Mouse (Mus musculus): Measurements from ENCODE around the gene Lonp2.

Lonp2 gene

GRCm38 (mm10) chr8:86623551-86623910 lies 312 bp upstream of the Lonp2 start:
- no peak for DNase-seq (ENCODE audit: low read depth, low spot score)

DNA sequence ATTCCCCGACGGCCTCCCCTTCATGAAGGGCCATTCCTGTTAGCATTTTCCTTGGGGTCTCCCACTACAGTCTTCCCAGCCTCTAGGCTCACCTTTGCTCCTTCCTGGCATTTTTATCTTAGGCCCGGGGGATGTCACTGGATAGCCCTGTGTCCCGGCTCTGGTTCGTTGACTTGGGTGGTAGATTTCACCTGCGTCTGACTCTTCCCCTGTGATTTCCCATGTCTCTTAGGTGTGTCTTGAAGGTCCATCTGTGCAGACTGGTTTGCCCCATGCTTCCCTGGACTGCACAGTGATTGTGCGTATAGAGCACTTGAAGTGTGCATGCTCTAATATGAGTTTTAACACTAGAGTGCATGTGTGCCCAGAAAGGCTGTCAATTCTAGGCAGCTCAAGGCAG lies 1.1 kb downstream of the Lonp2 start:
- DNase-seq (ENCODE audit: low read depth, low spot score), result no peak

GRCm38 (mm10) chr8:86630212-86630611 lies 6.4 kb downstream of the Lonp2 start:
- DNase-seq (ENCODE audit: low read depth, low spot score), result no peak

DNA sequence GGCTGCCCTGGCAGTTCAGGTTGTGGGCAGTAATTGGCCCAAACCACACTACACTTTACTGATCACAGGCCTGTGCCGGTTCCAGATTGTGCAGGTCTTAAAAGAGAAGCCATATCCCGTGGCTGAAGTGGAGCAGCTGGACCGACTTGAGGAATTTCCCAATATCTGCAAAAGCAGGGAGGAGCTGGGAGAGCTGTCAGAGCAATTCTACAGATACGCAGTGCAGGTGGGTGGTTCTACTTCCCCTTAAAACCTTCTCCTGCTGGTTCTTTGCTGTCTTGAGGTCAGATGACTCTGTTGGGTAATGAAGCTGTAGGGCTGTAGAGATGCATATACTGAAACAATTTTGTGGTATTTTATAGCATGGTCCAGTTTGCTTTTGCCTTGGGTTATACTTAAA lies 7.6 kb downstream of the Lonp2 start:
- no peak for DNase-seq (ENCODE audit: low read depth, low spot score)

DNA sequence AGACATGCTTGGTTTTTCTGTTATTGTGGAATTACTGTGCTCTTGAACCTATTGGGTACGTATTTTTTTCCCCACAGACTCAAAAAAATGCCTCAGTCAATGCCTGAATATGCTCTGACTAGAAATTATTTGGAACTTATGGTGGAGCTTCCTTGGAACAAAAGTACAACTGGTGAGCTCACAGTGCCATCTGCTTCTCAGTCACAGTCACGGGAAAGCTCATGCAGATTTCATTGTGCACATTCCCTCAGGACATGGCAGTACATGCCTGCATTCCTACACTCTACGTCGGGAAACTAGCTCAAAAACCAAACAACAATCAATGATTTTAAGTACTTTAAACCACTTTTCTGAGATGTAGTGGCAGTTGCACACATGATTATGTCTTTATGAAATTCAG lies 14.0 kb downstream of the Lonp2 start:
- no peak for DNase-seq (ENCODE audit: low read depth, low spot score)

GRCm38 (mm10) chr8:86638981-86639380 lies 15.1 kb downstream of the Lonp2 start:
- DNase-seq (ENCODE audit: low read depth, low spot score), result no peak

GRCm38 (mm10) chr8:86642682-86643081 lies 18.8 kb downstream of the Lonp2 start:
- no peak for DNase-seq (ENCODE audit: low read depth, low spot score)

- DNase-seq (ENCODE audit: low read depth, low spot score), result no peak
Measured at GRCm38 (mm10) chr8:86644661-86645060, 20.8 kb downstream of the Lonp2 start.

DNA sequence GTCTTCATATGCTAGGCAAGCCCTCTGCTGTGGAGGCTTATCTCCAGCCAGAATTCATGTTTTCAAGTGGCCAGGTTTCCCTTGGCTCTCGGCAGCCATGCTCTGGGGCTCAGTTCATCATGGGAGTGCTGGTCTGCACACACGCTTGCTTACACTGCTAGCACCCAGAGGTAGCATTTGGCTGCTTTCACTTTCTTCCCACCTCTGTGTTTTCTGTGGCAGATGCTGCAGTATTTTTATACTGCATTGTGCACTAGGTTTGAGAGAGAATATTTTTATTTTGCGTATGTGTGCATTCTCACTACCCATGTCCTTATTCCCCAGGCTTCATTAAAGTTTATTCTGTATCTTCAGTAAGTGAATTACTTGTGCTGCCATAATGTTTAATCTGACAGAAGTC lies 23.9 kb downstream of the Lonp2 start:
- no peak for DNase-seq (ENCODE audit: low read depth, low spot score)

DNA sequence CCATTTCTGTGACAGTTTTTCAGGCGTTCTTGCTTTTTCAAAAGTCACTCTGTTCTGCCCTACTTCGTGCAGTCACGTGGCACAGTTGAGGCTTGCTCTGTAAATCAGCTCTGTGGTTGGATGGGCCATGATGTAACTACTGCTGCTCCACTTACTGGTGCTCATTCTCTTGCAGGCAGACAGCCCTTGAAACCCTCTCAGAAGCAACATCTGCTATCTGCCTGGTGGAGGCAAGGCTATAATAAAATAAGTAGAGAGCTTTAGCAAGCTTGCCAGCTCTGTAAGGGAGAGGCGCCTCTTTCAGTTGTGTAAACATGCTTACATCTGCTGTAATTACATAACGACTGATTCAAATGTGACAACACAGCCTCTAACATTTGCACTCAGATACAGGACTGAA lies 27.6 kb downstream of the Lonp2 start:
- no peak for DNase-seq (ENCODE audit: low read depth, low spot score)

GRCm38 (mm10) chr8:86652546-86652945 lies 28.7 kb downstream of the Lonp2 start:
- DNase-seq (ENCODE audit: low read depth, low spot score), result no peak

GRCm38 (mm10) chr8:86654578-86654977 lies 30.7 kb downstream of the Lonp2 start:
- no peak for DNase-seq (ENCODE audit: low read depth, low spot score)

- DNase-seq (ENCODE audit: low read depth, low spot score), result no peak
Measured at GRCm38 (mm10) chr8:86668750-86669149, 44.9 kb downstream of the Lonp2 start.

- no peak for DNase-seq (ENCODE audit: low read depth, low spot score)
Measured at GRCm38 (mm10) chr8:86669259-86669658, 45.4 kb downstream of the Lonp2 start.

DNA sequence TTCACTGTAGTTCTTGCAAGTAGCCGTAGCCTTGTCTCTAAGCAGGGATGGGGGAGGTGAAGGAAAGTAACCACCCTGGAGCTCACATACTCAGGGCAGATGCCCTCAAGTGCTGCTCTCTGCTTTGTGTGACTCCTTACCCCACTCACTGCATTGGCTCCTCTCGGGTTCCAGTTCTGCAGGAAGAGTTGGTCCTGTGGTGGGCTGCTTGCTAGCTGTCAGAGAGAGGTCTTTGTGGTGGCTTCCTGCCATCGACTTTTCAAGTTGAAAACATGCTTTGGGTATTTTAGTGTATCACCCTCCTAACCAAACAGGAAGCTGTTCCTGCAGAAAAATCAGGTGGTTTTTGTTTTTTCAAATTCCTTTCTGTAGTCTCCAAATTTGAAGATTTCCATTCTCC lies 62.8 kb downstream of the Lonp2 start:
- DNase-seq (ENCODE audit: low read depth, low spot score), result no peak

DNA sequence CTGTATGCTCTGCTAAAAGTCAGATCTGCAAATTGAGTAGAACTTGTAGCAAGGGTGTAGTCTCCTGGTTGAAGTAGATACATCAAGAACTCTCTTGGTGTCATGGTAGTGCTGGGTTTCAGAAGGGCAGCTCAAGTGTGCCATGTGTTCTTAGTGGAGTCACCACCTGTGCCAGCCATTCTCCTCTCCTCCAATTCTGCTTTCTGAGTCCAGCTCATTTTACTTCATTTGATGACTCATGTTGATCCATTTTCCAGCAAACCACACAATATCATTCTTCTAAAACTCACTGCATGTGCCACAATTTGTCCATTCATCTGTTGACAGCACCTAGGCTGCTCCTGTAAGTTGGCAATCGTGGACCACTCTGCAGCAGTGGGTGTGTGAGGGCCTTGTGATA lies 68.3 kb downstream of the Lonp2 start:
- no peak for DNase-seq (ENCODE audit: low read depth, low spot score)

DNA sequence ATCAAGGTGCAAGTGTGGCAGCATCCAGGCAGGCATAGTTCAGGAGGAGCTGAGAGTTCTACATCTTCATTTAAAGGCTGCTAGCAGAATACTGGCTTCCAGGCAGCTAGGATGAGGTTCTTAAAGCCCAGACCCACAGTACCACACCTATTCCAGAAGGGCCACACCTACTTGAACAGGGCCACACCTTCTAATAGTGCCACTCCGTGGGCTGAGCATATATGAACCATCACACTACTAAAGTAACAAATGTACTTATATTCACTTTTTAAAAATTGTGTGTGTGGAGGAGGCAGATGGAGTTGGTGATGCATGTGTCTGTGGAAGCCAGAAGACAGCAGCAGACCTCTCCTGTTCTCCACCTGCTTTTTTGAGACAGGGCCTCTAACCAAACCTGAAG lies 70.2 kb downstream of the Lonp2 start:
- DNase-seq (ENCODE audit: low read depth, low spot score), result no peak

DNA sequence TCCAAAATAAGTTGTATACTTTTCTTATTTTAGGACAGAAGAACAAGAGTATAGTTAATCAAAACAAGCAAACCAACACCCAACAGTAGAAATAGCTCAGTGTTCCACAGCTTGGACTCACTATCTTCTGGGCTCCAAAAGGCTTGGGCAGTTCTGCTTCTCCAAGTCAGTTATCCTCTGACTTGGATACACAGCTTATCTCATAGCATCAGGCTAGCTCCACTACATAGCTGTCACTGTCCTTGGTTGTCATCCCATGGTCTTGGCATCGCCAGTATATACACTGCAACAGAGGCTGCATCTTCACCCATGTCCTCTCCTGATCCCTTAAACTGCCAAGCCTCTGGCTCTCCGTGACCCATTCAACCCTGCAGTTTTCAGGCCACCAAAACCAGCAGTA lies 71.9 kb downstream of the Lonp2 start:
- no peak for DNase-seq (ENCODE audit: low read depth, low spot score)

DNA sequence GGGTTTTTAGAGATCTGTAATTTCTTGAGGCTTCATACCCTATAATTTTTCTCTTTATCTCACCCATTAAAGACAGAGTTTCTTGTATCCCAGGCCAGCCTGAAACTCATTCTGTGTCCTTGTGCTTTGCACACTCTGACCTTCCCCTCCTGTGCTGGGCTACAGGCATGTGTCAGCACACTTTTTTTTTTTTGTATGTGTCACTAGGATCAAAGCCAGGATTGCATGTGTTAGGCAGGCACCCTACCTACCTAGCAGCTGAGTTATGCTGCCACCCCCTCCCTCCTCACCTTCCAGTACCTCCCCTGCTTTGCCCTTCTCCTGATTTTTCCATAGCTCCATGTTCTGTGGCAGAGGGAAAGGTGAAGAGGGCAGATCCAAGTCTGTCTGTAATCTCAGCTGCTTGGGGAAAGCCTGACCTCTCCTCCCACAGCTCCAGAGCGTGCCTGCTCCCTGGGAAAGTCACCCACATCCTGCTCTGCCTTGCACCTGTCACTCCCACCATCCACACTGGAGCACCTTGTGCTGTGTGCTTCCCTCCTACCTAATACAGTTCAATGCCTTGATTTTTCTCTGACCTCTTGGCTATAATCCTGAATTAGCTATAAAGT lies 75.1 kb downstream of the Lonp2 start:
- no peak for DNase-seq (ENCODE audit: low read depth, low spot score)

- peak; percentile 9 for DNase-seq (ENCODE audit: low read depth, low spot score)
Measured at GRCm38 (mm10) chr8:86699471-86699870, 75.6 kb downstream of the Lonp2 start.

DNA sequence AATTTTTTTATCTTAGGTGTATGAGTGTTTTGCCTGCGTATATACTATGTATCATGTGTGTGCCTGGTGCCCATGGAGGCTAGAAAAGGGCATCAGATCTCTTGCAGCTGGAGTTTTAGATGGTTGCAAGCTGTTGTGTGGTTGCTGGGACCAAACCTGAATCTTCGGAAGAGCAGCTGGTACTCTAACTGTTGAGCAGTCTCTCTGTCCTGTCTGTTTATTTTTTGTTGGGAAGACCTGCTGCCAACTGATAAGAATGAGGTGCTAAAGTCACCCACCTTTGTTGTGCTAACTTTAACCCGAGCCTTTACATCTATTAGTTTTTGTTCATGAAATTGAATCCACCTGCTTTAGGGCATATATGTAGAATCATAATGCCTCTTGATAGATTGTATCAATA lies 78.6 kb downstream of the Lonp2 start:
- no peak for DNase-seq (ENCODE audit: low read depth, low spot score)

- DNase-seq (ENCODE audit: low read depth, low spot score), result no peak
Measured at GRCm38 (mm10) chr8:86705317-86705716, 81.5 kb downstream of the Lonp2 start.

DNA sequence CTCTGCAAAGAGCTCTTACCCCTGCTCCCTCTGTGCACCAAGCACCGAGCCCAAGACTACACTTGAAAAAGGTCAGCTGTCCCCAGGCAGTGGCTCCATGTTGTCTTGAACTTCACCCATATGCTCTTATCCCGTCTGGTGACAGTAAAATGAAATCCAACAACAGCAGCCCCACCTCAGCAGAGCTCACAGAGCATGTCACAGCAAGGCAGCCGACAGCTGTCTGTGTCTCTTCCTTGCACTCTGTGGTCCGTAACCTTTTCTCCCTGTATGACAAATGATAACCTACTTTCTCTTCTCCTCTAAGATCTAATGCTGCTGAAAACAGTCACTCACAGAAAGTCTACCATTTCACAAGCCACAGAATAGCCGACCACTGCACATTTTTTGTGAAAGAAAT lies 82.9 kb downstream of the Lonp2 start:
- DNase-seq (ENCODE audit: low read depth, low spot score), result no peak

- no peak for DNase-seq (ENCODE audit: low read depth, low spot score)
Measured at GRCm38 (mm10) chr8:86707873-86708272, 84.0 kb downstream of the Lonp2 start.

All from ZHBTc4 (cell line).